Mouse (Mus musculus): ENCODE data around the gene Rasgef1a.

DNA sequence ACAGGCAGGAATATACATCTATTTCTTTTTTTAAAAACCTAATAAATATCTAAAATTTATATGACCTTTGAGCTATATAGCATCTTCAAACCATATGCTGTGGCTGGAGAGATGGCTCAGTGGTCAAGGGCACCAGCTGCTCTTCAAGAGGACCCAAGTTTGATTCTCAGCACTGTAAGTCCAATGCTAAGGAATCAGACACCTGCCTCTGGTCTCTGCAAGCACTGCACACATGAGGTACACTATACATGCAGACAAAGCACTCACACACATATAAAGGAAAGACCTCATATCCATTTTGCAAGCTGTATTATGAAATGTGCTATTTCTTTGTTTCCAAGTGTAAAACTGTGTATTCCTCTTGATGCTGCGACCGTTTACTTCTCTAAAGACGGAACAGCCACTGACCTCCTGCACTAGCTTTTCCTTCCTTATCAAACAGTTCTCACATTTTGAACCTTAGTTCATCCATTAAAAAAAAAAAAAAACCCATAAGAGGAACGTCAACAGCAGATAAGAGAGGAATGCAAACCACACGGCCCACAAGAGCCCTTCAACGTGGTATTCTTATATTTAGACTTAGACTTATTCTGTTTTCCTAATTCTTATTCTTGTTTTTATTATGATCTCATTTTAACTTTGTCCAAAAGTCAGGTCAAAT lies 116.7 kb downstream of the Rasgef1a start:
- no peak for TF ChIP-seq CTCF (IDR thresholded peaks at IDR 0.05; ENCODE audit: extremely low read depth, insufficient read depth, insufficient read length, insufficient replicate concordance)
- no peak for TF ChIP-seq POLR2A (IDR thresholded peaks at IDR 0.05; ENCODE audit: low read depth, low read length)

All from spleen, adult 2 months (tissue).